Mouse (Mus musculus) heart, adult 2 months (tissue): ENCODE measurements at regions not wholly inside any gene's neighbourhood (a gene's known extent, or its start where the extent isn't known, plus 50 kb on each side); places are given as distances from the start of the nearest gene placed in this dataset.

Source experiments
- CTCF ChIP-seq: fragments of 200-600 bp; IDR thresholded peaks from 2 replicates; pipeline ENCODE4 v1.8.1; 2022; ENCODE audit warnings: antibody characterized with exemption, mild to moderate bottlenecking, moderate library complexity
- EP300 ChIP-seq: fragments of 200-500 bp; IDR thresholded peaks from 2 replicates; pipeline ENCODE4 v1.6.1; 2011; ENCODE audit warnings: low read depth, low read length, control low read depth; ENCODE audit not compliant: insufficient read depth
- POLR2A ChIP-seq: fragments of 200-500 bp; IDR thresholded peaks from 2 replicates; pipeline ENCODE4 v1.6.1; 2011; ENCODE audit warnings: mild to moderate bottlenecking, low read depth, low read length, control low read depth; ENCODE audit not compliant: insufficient read depth

DNA sequence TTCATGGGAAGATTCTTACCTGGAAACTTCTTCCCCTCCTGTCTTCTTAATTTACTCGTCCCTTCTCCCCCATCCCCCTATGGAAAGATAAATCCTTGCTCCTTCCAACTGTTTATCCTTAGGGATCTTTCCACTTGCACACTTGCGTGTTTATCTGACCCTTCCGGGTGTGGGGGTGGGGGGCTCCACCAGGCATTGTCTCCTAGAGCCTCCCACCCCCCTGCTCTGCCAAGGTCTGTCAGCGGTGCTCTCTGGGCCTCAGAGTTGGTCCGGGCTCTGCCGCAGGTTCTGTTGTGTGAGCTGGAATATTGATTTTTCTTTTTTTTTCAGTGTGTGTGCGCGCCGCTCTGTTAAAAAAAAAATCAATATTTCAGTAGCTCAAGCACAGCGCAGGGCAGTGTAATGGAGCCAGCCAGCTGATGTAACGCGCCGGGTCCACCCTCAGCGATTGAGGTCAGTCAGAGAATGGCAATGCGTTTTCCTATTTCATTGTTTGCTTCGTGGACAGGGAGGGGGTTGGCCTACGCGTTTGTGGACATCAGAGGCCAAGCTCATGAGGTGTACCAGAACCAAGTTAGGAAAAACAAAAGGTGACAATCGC is 160.2 kb upstream of the Nfe2l3 start:
- TF ChIP-seq POLR2A (no peak), CTCF (no peak), EP300 (no peak)
